Mouse (Mus musculus) retina, postnatal 7 days (tissue): ENCODE measurements around the gene Bsg.

Experiments
- DNase-seq: peaks from one replicate; pipeline ENCODE4 v3.0.0-alpha.2; 2012; ENCODE audit warnings: low read depth, low spot score

Bsg gene

DNA sequence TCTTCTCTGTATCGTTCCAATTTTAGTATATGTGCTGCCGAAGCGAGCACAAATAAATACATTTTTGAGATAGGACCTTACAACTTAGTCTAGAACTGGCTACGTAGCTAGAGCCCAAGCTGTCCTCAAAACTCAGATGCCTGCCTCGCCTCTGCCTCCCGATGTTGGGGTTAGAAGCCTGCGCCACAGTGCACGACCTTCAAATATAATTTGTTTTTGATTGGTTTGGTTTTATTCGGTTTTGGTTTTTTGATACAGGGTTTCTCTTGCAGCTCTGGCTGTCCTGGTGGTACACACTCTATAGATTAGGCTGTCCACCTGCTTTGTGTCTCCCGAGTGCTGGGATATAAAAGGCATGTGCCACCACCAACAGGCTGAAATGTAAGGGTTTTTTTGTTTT is 750 bp upstream of the Bsg start:
- no peak for DNase-seq

GRCm38 (mm10) chr10:79704970-79705360 is 674 bp downstream of the Bsg start:
- DNase-seq = no peak

DNA sequence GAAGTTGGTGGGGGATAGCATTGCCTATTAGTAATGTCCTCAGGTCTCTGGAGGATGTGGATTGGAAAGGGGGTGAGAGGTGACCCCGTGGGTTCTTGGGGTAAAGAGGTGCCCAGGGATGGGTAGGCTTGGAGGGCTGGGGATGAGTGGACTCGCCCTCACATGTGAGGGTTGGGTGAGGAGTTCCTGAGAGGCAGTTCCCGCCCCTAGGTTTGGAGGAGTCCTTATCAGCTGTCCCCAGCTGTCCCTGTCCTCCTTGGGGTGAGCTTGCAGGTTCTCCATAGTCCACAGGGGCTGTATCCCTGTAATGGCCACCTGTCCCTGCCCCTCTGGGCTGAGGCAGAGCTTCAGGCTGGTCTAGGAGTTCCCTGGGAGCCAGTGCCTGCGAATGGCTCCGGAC is 1.7 kb downstream of the Bsg start:
- DNase-seq = no peak

DNA sequence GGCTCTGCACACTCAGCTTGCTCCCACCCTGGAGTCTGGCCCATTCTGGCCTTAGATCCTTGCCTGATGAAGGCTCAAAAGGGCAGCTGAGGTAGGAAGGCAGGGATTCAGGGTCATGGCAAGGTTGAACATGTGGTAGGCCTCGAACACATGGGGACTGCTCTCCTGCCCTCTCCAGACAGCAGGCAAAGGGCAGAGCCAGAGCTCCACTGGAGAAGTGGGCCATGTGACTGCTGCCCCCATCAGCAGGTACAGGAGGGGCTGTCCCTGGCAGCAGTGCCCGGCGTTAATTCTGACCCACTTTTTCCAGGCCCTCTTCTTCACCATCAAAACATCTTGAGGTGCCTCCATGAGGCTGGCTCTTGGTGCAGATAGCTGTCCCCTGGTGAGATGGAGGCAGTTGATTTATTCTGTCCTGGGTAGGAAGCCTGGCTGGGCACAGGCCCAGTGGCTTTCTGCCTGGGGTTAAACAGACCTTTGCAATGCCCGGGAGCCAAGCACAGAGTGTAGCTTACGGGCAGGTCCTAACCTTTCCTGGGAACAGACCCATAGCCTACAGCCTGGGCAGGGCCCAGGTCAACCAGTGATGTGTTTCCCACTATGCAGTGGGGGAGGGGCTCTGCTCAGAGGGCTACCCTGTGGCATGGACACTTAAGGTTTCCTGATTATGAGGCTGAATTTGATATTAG is 2.3 kb downstream of the Bsg start:
- no peak for DNase-seq

DNA sequence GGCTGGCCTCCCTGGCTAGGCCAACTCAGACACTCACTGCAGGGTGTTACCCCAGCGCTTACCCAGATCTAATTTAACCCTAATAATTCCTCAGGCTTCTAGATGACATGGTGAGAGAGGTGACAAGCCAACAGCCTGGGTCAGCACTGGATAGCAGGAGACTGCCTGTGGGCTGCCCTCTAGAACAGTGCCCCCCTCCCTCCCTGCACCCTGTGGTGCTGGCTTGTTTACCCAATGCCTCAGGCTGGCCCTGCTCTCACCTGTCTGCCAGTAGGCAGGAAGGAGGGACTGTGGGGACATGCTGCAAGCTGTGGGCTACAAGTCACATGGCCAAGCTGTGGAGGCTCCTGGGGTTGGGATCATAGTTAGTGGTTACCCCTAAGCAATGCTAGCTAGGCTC is 2.9 kb downstream of the Bsg start:
- no peak for DNase-seq

GRCm38 (mm10) chr10:79707759-79708158 is 3.5 kb downstream of the Bsg start:
- DNase-seq = no peak

GRCm38 (mm10) chr10:79708668-79709067 is 4.4 kb downstream of the Bsg start:
- no peak for DNase-seq

- no peak for DNase-seq
Measured at GRCm38 (mm10) chr10:79709307-79709706, 5.0 kb downstream of the Bsg start.

- DNase-seq = no peak
Measured at GRCm38 (mm10) chr10:79712029-79712428, 7.7 kb downstream of the Bsg start.

DNA sequence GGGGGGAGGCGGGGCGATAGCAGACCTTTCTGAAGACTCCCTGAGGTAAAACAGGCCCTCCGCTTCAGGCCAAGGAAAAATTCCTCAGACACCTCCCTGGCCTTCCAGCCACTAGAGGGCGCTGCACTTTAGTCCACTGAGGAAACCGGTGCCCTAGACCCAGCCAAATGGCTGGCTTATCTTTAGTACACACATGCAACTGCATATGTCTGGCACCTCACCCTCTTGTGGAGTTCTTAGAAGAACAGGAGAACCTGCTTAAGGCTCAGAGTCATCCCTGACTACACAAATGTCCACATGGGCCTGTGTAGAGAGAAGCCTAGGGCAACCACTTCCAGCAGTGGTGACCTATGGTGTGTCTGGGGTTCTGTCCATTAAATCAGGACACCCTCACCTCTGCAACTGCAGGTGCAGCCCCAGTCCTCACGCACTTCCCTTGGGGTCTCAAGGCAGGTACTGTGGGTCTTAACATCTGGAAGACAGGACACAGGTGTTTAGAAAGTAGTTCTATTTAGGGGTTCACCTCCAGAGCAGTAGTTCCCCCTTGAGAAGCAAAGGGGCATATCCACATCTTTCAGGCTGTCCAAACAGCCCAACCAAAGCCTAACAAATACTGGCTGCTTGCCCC is 8.3 kb downstream of the Bsg start:
- DNase-seq = peak; percentile 68

- no peak for DNase-seq
Measured at GRCm38 (mm10) chr10:79713163-79713562, 8.9 kb downstream of the Bsg start.

- DNase-seq = no peak
Measured at GRCm38 (mm10) chr10:79714996-79715395, 10.7 kb downstream of the Bsg start.

- no peak for DNase-seq
Measured at GRCm38 (mm10) chr10:79716254-79716987, 12.1 kb downstream of the Bsg start, which contains the start of gene Hcn2. Hcn2 (plus strand) TSS chr10:79716634.

DNA sequence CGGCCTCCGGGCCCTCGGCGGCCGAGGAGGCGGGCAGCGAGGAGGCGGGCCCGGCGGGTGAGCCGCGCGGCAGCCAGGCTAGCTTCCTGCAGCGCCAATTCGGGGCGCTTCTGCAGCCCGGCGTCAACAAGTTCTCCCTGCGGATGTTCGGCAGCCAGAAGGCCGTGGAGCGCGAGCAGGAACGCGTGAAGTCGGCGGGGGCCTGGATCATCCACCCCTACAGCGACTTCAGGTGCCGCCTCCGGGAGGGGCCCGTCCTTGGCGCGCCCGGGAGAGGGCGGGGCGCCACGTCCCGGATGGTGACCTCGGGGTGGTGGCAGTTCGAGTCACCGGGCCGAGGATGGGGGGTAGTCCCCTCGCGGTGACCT is 12.7 kb downstream of the Bsg start:
- no peak for DNase-seq

DNA sequence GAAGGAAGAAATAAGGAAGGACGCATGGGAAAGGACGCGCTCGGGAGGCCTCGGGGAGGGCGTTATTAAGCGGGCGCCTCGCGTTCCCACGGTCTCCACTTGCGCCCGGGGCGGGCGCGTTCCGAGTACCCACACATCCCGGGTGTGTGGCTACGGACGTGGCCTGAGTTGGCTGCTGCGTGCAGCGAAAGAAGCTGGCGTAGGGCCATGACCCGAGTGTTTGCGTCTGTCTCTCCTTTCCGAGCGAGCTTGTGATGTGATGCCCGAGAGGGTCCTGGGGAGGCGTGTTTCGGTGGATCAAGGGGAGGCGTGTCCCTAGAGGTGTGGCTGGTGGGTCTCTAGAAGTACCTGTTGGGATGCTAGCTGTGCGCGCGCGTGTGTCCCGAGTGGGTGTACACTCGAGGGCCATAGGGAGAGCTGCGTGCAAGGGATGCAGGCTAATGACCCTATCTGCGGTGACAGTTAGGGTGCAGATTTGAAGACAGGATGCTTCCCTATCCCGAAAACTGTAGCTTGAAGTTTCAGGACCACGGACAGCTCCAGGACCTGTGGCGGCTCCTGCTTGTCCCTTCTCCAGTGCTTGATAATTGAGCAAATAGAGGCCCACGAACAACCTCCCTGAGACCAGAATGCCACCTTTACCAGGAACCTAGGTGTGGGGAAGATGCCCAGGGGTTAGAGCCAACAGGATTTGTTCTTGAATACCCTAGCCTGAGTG is 13.5 kb downstream of the Bsg start:
- no peak for DNase-seq

GRCm38 (mm10) chr10:79721089-79721488 is 16.8 kb downstream of the Bsg start:
- DNase-seq = no peak

DNA sequence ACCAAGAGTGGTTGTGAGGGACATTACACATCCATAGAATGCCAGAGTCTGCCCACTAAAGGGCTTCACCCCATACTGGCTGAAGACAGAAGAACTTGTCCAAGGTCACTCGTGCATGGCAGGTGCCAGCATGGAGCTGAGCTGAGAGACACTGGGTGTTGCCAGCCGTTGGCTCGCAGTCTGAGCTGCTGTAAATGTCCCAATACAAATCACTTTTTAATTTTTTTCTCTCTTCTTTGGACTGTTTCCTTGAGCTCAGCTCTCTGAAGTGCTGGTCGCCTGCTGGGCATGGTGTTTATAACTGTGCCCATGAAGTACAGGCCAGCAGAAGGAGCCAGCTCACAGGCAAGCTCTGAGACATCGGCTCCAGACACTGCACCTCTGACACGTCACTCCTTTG is 18.8 kb downstream of the Bsg start:
- no peak for DNase-seq

GRCm38 (mm10) chr10:79723692-79724091 is 19.4 kb downstream of the Bsg start:
- DNase-seq = no peak

DNA sequence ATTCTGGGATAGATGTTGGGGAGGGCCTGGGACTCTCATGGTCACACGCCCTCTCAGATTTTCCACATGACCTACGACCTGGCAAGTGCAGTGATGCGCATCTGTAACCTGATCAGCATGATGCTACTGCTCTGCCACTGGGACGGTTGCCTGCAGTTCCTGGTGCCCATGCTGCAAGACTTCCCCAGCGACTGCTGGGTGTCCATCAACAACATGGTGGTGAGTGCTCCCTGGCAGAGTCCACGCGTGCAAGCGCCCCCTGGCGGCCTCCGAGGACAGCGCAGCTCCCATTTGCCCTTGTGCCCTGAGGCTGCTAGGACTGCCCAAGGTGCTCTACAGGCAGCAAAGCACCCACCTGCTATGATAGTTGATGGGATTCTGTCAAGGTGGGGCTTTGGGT is 21.8 kb downstream of the Bsg start:
- DNase-seq = no peak

DNA sequence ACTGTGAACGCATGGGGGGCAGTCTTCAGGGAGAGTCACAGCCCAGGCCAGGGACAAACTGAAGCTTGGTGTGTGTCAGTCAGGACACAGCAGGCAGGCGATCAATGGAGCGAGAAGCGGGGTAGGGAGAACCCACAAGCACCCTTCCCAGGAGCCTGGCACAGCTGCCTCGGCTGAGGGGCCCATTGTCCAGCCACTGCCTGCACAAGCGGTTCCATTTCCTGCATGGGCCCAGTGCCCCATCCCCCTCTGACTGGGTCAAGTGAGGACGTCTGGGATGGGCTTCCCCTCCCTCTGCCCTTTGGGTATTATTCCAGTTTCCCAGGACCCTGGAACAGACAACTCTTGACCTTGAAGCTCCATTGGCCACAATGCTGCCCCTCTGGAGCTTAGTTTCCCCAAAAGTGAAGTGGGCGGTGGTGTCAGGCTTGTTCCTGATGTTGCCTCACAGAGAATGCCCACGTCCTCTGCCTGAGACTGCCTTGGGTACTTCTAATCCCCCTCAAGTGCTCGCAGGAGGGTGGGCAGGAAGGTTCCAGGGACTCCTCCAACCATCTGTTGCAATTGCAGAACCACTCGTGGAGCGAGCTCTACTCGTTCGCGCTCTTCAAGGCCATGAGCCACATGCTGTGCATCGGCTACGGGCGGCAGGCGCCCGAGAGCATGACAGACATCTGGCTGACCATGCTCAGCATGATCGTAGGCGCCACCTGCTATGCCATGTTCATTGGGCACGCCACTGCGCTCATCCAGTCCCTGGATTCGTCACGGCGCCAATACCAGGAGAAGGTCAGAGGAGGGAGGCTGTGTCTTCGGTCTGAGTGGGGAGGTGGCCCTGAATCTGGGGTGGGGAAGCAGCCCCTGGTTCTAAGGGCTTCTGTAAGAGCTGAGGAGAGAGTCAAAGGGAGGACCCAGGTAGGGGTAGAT is 24.3 kb downstream of the Bsg start:
- no peak for DNase-seq

- no peak for DNase-seq
Measured at GRCm38 (mm10) chr10:79729357-79729965, 25.2 kb downstream of the Bsg start.
